Mouse (Mus musculus) liver, embryonic 14.5 days (tissue): ENCODE data around the gene Pde6c.

Experiments
- CTCF ChIP-seq: IDR thresholded peaks from 2 replicates; pipeline ENCODE4 v1.5.1; 2016; ENCODE audit warnings: antibody characterized with exemption, low read depth, control low read depth
- EP300 ChIP-seq: IDR thresholded peaks from 2 replicates; pipeline ENCODE4 v1.6.1; 2016; ENCODE audit warnings: antibody characterized with exemption, low read depth

DNA sequence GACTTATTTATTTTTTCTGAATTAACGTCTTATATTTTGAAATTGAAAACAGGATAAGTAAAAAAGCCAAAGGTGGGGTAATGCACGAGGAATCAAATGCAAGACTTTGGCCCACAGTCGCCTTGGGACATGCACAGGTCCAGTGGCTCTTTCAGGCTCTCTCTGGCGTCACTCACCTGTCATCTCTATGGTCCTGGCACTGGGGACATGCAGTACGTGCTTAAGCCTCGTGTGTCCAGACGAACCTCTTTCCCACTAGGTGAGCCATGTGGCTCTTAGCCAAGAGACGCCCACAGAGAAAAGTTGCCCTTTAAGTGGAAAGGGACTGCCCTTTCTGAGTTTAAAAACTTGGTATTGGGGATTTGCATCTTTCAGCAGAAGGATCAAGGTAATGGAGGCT is 43.2 kb upstream of the Pde6c start:
- TF ChIP-seq CTCF (no peak), EP300 (no peak)
